Mouse (Mus musculus) liver, embryonic 11.5 days (tissue): ENCODE data around the gene Kpna7. TPM values are rescaled to one million over a fixed set of nuclear protein-coding genes. Genes with fewer than 3 reads are reported as not detected.
A peak's percentile ranks its signal among the peaks of the same experiment; 100 is the strongest.

Experiments
- ATAC-seq: fragments of 200-750 bp; cut with Nextera tagmentation; replicated peaks from 2 replicates; pipeline ENCODE4 v1.8.0; 2017; ENCODE audit warnings: moderate number of reproducible peaks, mild to moderate bottlenecking, moderate TSS enrichment, moderate library complexity; ENCODE audit not compliant: low FRiP score
- DNase-seq: peaks from one replicate; pipeline ENCODE4 v3.0.0-alpha.2; 2017; ENCODE audit warnings: low spot score
- H3K27ac ChIP-seq: fragments of 300-500 bp; sonication (generic); 2 replicates; pipeline ENCODE4 v1.5.1; 2014; ENCODE audit warnings: mild to moderate bottlenecking, low read depth, low read length, control low read depth
- H3K27me3 ChIP-seq: fragments of 300-500 bp; sonication (generic); replicated peaks from 2 replicates; pipeline ENCODE4 v1.6.1; 2014; ENCODE audit warnings: low read length, mixed read lengths; ENCODE audit not compliant: control insufficient read depth, insufficient read depth
- H3K36me3 ChIP-seq: fragments of 300-500 bp; sonication (generic); 2 replicates; pipeline ENCODE4 v1.6.1; 2014; ENCODE audit warnings: mild to moderate bottlenecking, low read length, moderate library complexity, mixed read lengths; ENCODE audit not compliant: control insufficient read depth, insufficient read depth
- H3K4me1 ChIP-seq: fragments of 300-500 bp; sonication (generic); replicated peaks from 2 replicates; pipeline ENCODE4 v1.6.1; 2014; ENCODE audit warnings: low read length, mixed read lengths; ENCODE audit not compliant: control insufficient read depth, insufficient read depth
- H3K4me2 ChIP-seq: fragments of 300-500 bp; sonication (generic); 2 replicates; pipeline ENCODE4 v1.6.1; 2014; ENCODE audit warnings: mild to moderate bottlenecking, control low read depth, moderate library complexity
- H3K4me3 ChIP-seq: fragments of 300-500 bp; sonication (generic); 2 replicates; pipeline ENCODE4 v1.5.1; 2014; ENCODE audit warnings: low read depth, low read length, control low read depth
- H3K9ac ChIP-seq: fragments of 300-500 bp; sonication (generic); 2 replicates; pipeline ENCODE4 v1.6.1; 2014; ENCODE audit warnings: low read depth, low read length, control low read depth
- H3K9me3 ChIP-seq: fragments of 300-500 bp; sonication (generic); 2 replicates; pipeline ENCODE4 v1.6.1; 2016; ENCODE audit warnings: low read length, inconsistent platforms, mixed read lengths; ENCODE audit not compliant: control insufficient read depth
- WGBS: fragments of 180-500 bp; shearing (Covaris S2); extraction: QIAGEN DNeasy Blood & Tissue Kit; methylation state at CpG from one replicate; pipeline ENCODE4 v1.1.7; 2014; 5-methylcytosine and 5-hydroxymethylcytosine counted together
- polyA plus RNA-seq: library from polyadenylated mRNA; unstranded; fragments of >200 nt; fragmentation: Nextera tagmentation; extraction: Ambion mirVana; gene quantifications from 2 replicates; pipeline ENCODE4 v1.2.1, GENCODE M21; 2014

The Kpna7 gene
- polyA plus RNA-seq, 1 experiment from 2014 or later, result 0.27 TPM

GRCm38 (mm10) chr5:145119385-145119784, 35.6 kb upstream of the Kpna7 start:
- H3K4me1 ChIP-seq, result peaks cover 12% of the 10 kb centered on the region
- no peak for ATAC-seq
- no peak for DNase-seq
- no peak overlapping the region for H3K4me2 ChIP-seq
- no peaks in the 10 kb centered on the region for H3K27me3 ChIP-seq
- H3K27ac ChIP-seq, result no peak overlapping the region
- 81% methylated on average over 2 of the region's 2 CpGs for WGBS
- H3K9me3 ChIP-seq, result no peaks in the 10 kb centered on the region
- no peak overlapping the region for H3K4me3 ChIP-seq
- peaks cover 13% of the 10 kb centered on the region; the same call in 1 of the 2 replicates for H3K36me3 ChIP-seq
- no peak overlapping the region for H3K9ac ChIP-seq

GRCm38 (mm10) chr5:145118461-145118860, 34.6 kb upstream of the Kpna7 start:
- Histone ChIP-seq H3K9me3 (no peaks in the 10 kb centered on the region), H3K27ac (no peak overlapping the region), H3K36me3 (peaks cover 8% of the 10 kb centered on the region; the same call in 1 of the 2 replicates), H3K4me1 (peaks cover 15% of the 10 kb centered on the region), H3K27me3 (no peaks in the 10 kb centered on the region), H3K4me2 (no peak overlapping the region), H3K9ac (no peak overlapping the region), H3K4me3 (no peak overlapping the region)
- ATAC-seq (no peak), DNase-seq (no peak)
- WGBS, result 86% methylated on average over 5 of the region's 5 CpGs

- ATAC-seq, result no peak
- Histone ChIP-seq H3K27ac (no peak overlapping the region), H3K4me1 (peaks cover 16% of the 10 kb centered on the region), H3K27me3 (no peaks in the 10 kb centered on the region), H3K4me2 (no peak overlapping the region), H3K4me3 (no peak overlapping the region), H3K9ac (no peak overlapping the region), H3K9me3 (no peaks in the 10 kb centered on the region), H3K36me3 (peaks cover 8% of the 10 kb centered on the region; the same call in 1 of the 2 replicates)
- WGBS, result 70% methylated on average over 6 of the region's 6 CpGs
- no peak for DNase-seq
These were observed 34.2 kb upstream of the Kpna7 start for GRCm38 (mm10) chr5:145118005-145118404.

GRCm38 (mm10) chr5:145116916-145117315, 33.1 kb upstream of the Kpna7 start:
- Histone ChIP-seq H3K4me2 (peak overlapping the region; percentile 95), H3K9me3 (no peaks in the 10 kb centered on the region), H3K9ac (no peak overlapping the region), H3K4me3 (peak overlapping the region; percentile 12; the same call in 1 of the 2 replicates), H3K27me3 (no peaks in the 10 kb centered on the region), H3K27ac (peak overlapping the region; percentile 68; the same call in 1 of the 2 replicates), H3K36me3 (peaks cover 5% of the 10 kb centered on the region; the same call in 1 of the 2 replicates), H3K4me1 (peaks cover 16% of the 10 kb centered on the region)
- DNase-seq (no peak), ATAC-seq (0 out of 2 replicates have a peak, but pooled peaks have one; percentile 24)
- 43% methylated on average over 10 of the region's 10 CpGs for WGBS

GRCm38 (mm10) chr5:145116316-145116715, 32.5 kb upstream of the Kpna7 start:
- H3K9ac ChIP-seq, result peak overlapping the region; percentile 14; the same call in 1 of the 2 replicates
- H3K4me3 ChIP-seq, result peak overlapping the region; percentile 12; the same call in 1 of the 2 replicates
- no peak for DNase-seq
- peak overlapping the region; percentile 95 for H3K4me2 ChIP-seq
- no peaks in the 10 kb centered on the region for H3K9me3 ChIP-seq
- WGBS, result 28% methylated on average over 4 of the region's 4 CpGs
- H3K4me1 ChIP-seq, result peaks cover 16% of the 10 kb centered on the region
- no peak for ATAC-seq
- H3K27me3 ChIP-seq, result no peaks in the 10 kb centered on the region
- peaks cover 5% of the 10 kb centered on the region; the same call in 1 of the 2 replicates for H3K36me3 ChIP-seq
- H3K27ac ChIP-seq, result peak overlapping the region; percentile 68

- Histone ChIP-seq H3K36me3 (peaks cover 5% of the 10 kb centered on the region; the same call in 1 of the 2 replicates), H3K4me2 (peak overlapping the region; percentile 95), H3K9me3 (no peaks in the 10 kb centered on the region), H3K27me3 (no peaks in the 10 kb centered on the region), H3K4me3 (peak overlapping the region; percentile 27), H3K4me1 (peaks cover 14% of the 10 kb centered on the region), H3K27ac (peak overlapping the region; percentile 68), H3K9ac (no peak overlapping the region)
- DNase-seq, result no peak
- no peak for ATAC-seq
- WGBS, result 85% methylated on average over 5 of the region's 5 CpGs
These were observed 31.9 kb upstream of the Kpna7 start for GRCm38 (mm10) chr5:145115736-145116135.

GRCm38 (mm10) chr5:145114606-145115473, 31.0 kb upstream of the Kpna7 start:
- Histone ChIP-seq H3K4me1 (peaks cover 14% of the 10 kb centered on the region), H3K27me3 (no peaks in the 10 kb centered on the region), H3K9ac (peak overlapping the region; percentile 78), H3K27ac (peak overlapping the region; percentile 45; the same call in 1 of the 2 replicates), H3K36me3 (peaks cover 9% of the 10 kb centered on the region), H3K4me3 (peak overlapping the region; percentile 81), H3K9me3 (no peaks in the 10 kb centered on the region), H3K4me2 (peak overlapping the region; percentile 95)
- ATAC-seq, result peak; percentile 27
- 11% methylated on average over 40 of the region's 40 CpGs for WGBS
- peak; percentile 74 for DNase-seq

- DNase-seq, result peak; percentile 74
- Histone ChIP-seq H3K9ac (peak within 1 kb of the TSS; percentile 78), H3K9me3 (no peaks in the 10 kb centered on the region), H3K36me3 (peaks cover 12% of the 10 kb centered on the region), H3K4me2 (peak within 1 kb of the TSS; percentile 95), H3K4me1 (peaks cover 14% of the 10 kb centered on the region), H3K4me3 (peak within 1 kb of the TSS; percentile 81), H3K27me3 (no peaks in the 10 kb centered on the region), H3K27ac (peak within 1 kb of the TSS; percentile 45; the same call in 1 of the 2 replicates)
- WGBS, result under 1% methylated on average over 52 of the region's 53 CpGs
- ATAC-seq, result peak; percentile 77
These were observed 30.3 kb upstream of the Kpna7 start, which contains the start of gene Arpc1b for GRCm38 (mm10) chr5:145114071-145114605. TSS of gene Arpc1b (plus strand) at chr5:145114215.
